Mouse (Mus musculus) MEL (cell line): ENCODE results near the gene Snd1. TPM values are rescaled to one million over a fixed set of nuclear protein-coding genes. Genes with fewer than 3 reads are reported as not detected.

Experiments used
- DNase-seq: peaks from one replicate; pipeline ENCODE4 v3.0.0; 2011; ENCODE audit warnings: low read depth, low spot score
- H3K27ac ChIP-seq: 2 replicates; pipeline ENCODE4 v1.5.1; 2012; ENCODE audit warnings: low read depth, mild to moderate bottlenecking, control low read depth, low read length, moderate library complexity; ENCODE audit not compliant: control insufficient read depth
- H3K27me3 ChIP-seq, 2 experiments: fragments of 150-350 bp in 1 of 2; sonication (generic) in 1 of 2; 2 replicates each; pipeline ENCODE4 v1.6.1; 2012; ENCODE audit warnings: low read length in 2 of 2, mild to moderate bottlenecking in 2 of 2, improper control_type of control experiment in 1 of 2, moderate library complexity in 1 of 2; ENCODE audit not compliant: insufficient read depth in 2 of 2, control insufficient read depth in 1 of 2
- H3K36me3 ChIP-seq, 2 experiments: 2 replicates each; pipeline ENCODE4 v1.6.1; 2012 to 2014; ENCODE audit warnings: low read length in 2 of 2, improper control_type of control experiment in 1 of 2, inconsistent platforms in 1 of 2, mild to moderate bottlenecking in 1 of 2; ENCODE audit not compliant: insufficient read depth in 2 of 2, control insufficient read depth in 1 of 2
- H3K4me1 ChIP-seq, 2 experiments: fragments of 150-350 bp in 1 of 2; sonication (generic) in 1 of 2; 2 replicates each; pipeline ENCODE4 v1.6.1; 2012; ENCODE audit warnings: low read length in 2 of 2, improper control_type of control experiment in 1 of 2, mild to moderate bottlenecking in 1 of 2; ENCODE audit not compliant: insufficient read depth in 2 of 2, control insufficient read depth in 1 of 2
- H3K4me3 ChIP-seq, 2 experiments: fragments of 150-350 bp in 1 of 2; sonication (generic) in 1 of 2; 2 replicates each; pipeline ENCODE4 v1.5.1; 2012; ENCODE audit warnings: low read depth in 2 of 2, low read length in 2 of 2, mild to moderate bottlenecking in 2 of 2, moderate library complexity in 2 of 2, control low read depth in 1 of 2, improper control_type of control experiment in 1 of 2; ENCODE audit not compliant: control insufficient read depth in 1 of 2, insufficient read depth in 1 of 2
- H3K79me2 ChIP-seq: 2 replicates; pipeline ENCODE4 v1.6.1; 2012; ENCODE audit warnings: mild to moderate bottlenecking, low read length, moderate library complexity; ENCODE audit not compliant: control insufficient read depth, poor library complexity, insufficient read depth
- H3K9ac ChIP-seq: 2 replicates; pipeline ENCODE4 v1.6.1; 2012; ENCODE audit warnings: low read depth, mild to moderate bottlenecking, control low read depth, low read length, moderate library complexity; ENCODE audit not compliant: control insufficient read depth, poor library complexity, severe bottlenecking
- H3K9me3 ChIP-seq: fragments of 150-350 bp; sonication (generic); replicated peaks from 2 replicates; pipeline ENCODE4 v1.6.1; 2012; ENCODE audit warnings: mild to moderate bottlenecking, low read length, improper control_type of control experiment, moderate library complexity; ENCODE audit not compliant: insufficient read depth
- CTCF ChIP-seq, 3 experiments: IDR thresholded peaks in 2 of 3; conservative IDR thresholded peaks in 1 of 3; 2 replicates each; pipeline ENCODE4 v1.5.1; 2011 to 2012; ENCODE audit warnings: low read length in 3 of 3, low read depth in 2 of 3, mild to moderate bottlenecking in 2 of 3, improper control_type of control experiment in 1 of 3, inconsistent platforms in 1 of 3, mixed read lengths in 1 of 3, moderate library complexity in 1 of 3; ENCODE audit not compliant: control insufficient read depth in 1 of 3, insufficient read depth in 1 of 3, poor library complexity in 1 of 3, severe bottlenecking in 1 of 3
- ELF1 ChIP-seq: IDR thresholded peaks from 2 replicates; pipeline ENCODE4 v1.6.1; 2014; ENCODE audit warnings: low read depth, mild to moderate bottlenecking, inconsistent platforms, low read length, improper control_type of control experiment, moderate library complexity
- EP300 ChIP-seq, 2 experiments: IDR thresholded peaks; 2 replicates each; pipeline ENCODE4 v1.6.1; 2011; ENCODE audit warnings: improper control_type of control experiment in 2 of 2, low read length in 2 of 2, low read depth in 1 of 2, mild to moderate bottlenecking in 1 of 2
- ETS1 ChIP-seq: IDR thresholded peaks from 2 replicates; pipeline ENCODE4 v1.6.1; 2012; ENCODE audit warnings: low read depth, mild to moderate bottlenecking, inconsistent platforms, low read length, improper control_type of control experiment, moderate library complexity
- GATA1 ChIP-seq: IDR thresholded peaks from 2 replicates; pipeline ENCODE4 v1.6.1; 2011; ENCODE audit warnings: low read depth, low read length, improper control_type of control experiment
- HCFC1 ChIP-seq: IDR thresholded peaks from 2 replicates; pipeline ENCODE4 v1.6.1; 2012; ENCODE audit warnings: low read depth, mild to moderate bottlenecking, inconsistent platforms, low read length, improper control_type of control experiment, moderate library complexity
- JUND ChIP-seq: IDR thresholded peaks from 2 replicates; pipeline ENCODE4 v1.6.1; 2011; ENCODE audit warnings: low read depth, mild to moderate bottlenecking, improper control_type of control experiment, low read length
- MAFK ChIP-seq: IDR thresholded peaks from 2 replicates; pipeline ENCODE4 v1.6.1; 2011; ENCODE audit warnings: low read depth, mild to moderate bottlenecking, low read length, improper control_type of control experiment, borderline replicate concordance
- MAZ ChIP-seq: IDR thresholded peaks from 2 replicates; pipeline ENCODE4 v1.6.1; 2012; ENCODE audit warnings: low read depth, mild to moderate bottlenecking, inconsistent platforms, low read length, improper control_type of control experiment
- MEF2A ChIP-seq: IDR thresholded peaks from 2 replicates; pipeline ENCODE4 v1.6.1; 2014; ENCODE audit warnings: low read depth, mild to moderate bottlenecking, inconsistent platforms, low read length, improper control_type of control experiment; ENCODE audit not compliant: poor library complexity, insufficient replicate concordance, severe bottlenecking; ENCODE audit errors: extremely low read depth
- MYC ChIP-seq: IDR thresholded peaks from 2 replicates; pipeline ENCODE4 v1.6.1; 2011; ENCODE audit warnings: low read depth, mild to moderate bottlenecking, low read length, improper control_type of control experiment, moderate library complexity
- POLR2A ChIP-seq, 2 experiments: IDR thresholded peaks; 2 replicates each; pipeline ENCODE4 v1.6.1; 2011 to 2012; ENCODE audit warnings: low read length in 2 of 2, mild to moderate bottlenecking in 2 of 2, control low read depth in 1 of 2, improper control_type of control experiment in 1 of 2, low read depth in 1 of 2, moderate library complexity in 1 of 2; ENCODE audit not compliant: control insufficient read depth in 1 of 2, insufficient read depth in 1 of 2, poor library complexity in 1 of 2
- RAD21 ChIP-seq: IDR thresholded peaks from 2 replicates; pipeline ENCODE4 v1.6.1; 2011; ENCODE audit warnings: mild to moderate bottlenecking, low read depth, low read length, improper control_type of control experiment
- SMC3 ChIP-seq: IDR thresholded peaks from 2 replicates; pipeline ENCODE4 v1.6.1; 2011; ENCODE audit warnings: low read depth, low read length, improper control_type of control experiment
- TAL1 ChIP-seq: IDR thresholded peaks from 2 replicates; pipeline ENCODE4 v1.6.1; 2012; ENCODE audit warnings: mild to moderate bottlenecking, inconsistent platforms, low read length, moderate library complexity, mixed read lengths
- TBP ChIP-seq: IDR thresholded peaks from 2 replicates; pipeline ENCODE4 v1.8.0; 2011; ENCODE audit warnings: low read depth, low read length, improper control_type of control experiment
- TCF12 ChIP-seq: IDR thresholded peaks from 2 replicates; pipeline ENCODE4 v1.6.1; 2014; ENCODE audit warnings: low read depth, mild to moderate bottlenecking, inconsistent platforms, low read length, improper control_type of control experiment, moderate library complexity
- USF1 ChIP-seq: IDR thresholded peaks from 2 replicates; pipeline ENCODE4 v1.6.1; 2014; ENCODE audit warnings: low read depth, mild to moderate bottlenecking, inconsistent platforms, low read length, improper control_type of control experiment, moderate library complexity
- USF2 ChIP-seq, 2 experiments: IDR thresholded peaks; 2 replicates each; pipeline ENCODE4 v1.6.1; 2011 to 2012; ENCODE audit warnings: improper control_type of control experiment in 2 of 2, low read length in 2 of 2, borderline replicate concordance in 1 of 2, inconsistent platforms in 1 of 2, low read depth in 1 of 2, mild to moderate bottlenecking in 1 of 2; ENCODE audit not compliant: insufficient read depth in 1 of 2
- ZC3H11A ChIP-seq: IDR thresholded peaks from 2 replicates; pipeline ENCODE4 v1.6.1; 2012; ENCODE audit warnings: low read depth, mild to moderate bottlenecking, inconsistent platforms, low read length, improper control_type of control experiment
- ZKSCAN1 ChIP-seq: IDR thresholded peaks from 2 replicates; pipeline ENCODE4 v1.6.1; 2012; ENCODE audit warnings: low read depth, mild to moderate bottlenecking, inconsistent platforms, low read length, improper control_type of control experiment, moderate library complexity
- ZMIZ1 ChIP-seq: IDR thresholded peaks from 2 replicates; pipeline ENCODE4 v1.6.1; 2012; ENCODE audit warnings: low read depth, mild to moderate bottlenecking, inconsistent platforms, low read length, improper control_type of control experiment, moderate library complexity
- ZNF384 ChIP-seq: IDR thresholded peaks from 2 replicates; pipeline ENCODE4 v1.6.1; 2012; ENCODE audit warnings: low read depth, mild to moderate bottlenecking, inconsistent platforms, low read length, improper control_type of control experiment
- polyA plus RNA-seq, 2 experiments: library from polyadenylated mRNA; stranded (reverse) in 1 of 2; unstranded in 1 of 2; fragments of >175 nt in 1 of 2; fragments of >200 nt in 1 of 2; gene quantifications; 2 replicates each; pipeline versions ENCODE4 v1.2.1 to v1.2.4; 2012; ENCODE audit warnings: low replicate concordance in 2 of 2, low read depth in 1 of 2; ENCODE audit not compliant: insufficient read length in 2 of 2, insufficient read depth in 1 of 2, missing spikeins in 1 of 2
- total RNA-seq: library from RNA; depleted of rRNA; stranded (reverse); fragments of 300-350 nt; gene quantifications from 2 replicates; pipeline ENCODE4 v1.2.3, GENCODE M21; 2012

Snd1 gene
- total and polyA plus RNA-seq, 3 experiments, result 192 to 280 TPM; not detected in 1

GRCm38 (mm10) chr6:28459221-28459668 is 15.7 kb upstream of the Snd1 start:
- Histone ChIP-seq H3K27ac (no peak overlapping the region), H3K9ac (no peak overlapping the region), H3K4me1 (no peaks in the 10 kb centered on the region), H3K36me3 (no peaks in the 10 kb centered on the region), H3K4me3 (no peak overlapping the region), H3K9me3 (no peaks in the 10 kb centered on the region), H3K27me3 (peaks cover 6% of the 10 kb centered on the region in 2 experiments), H3K79me2 (no peaks in the 10 kb centered on the region)
- DNase-seq, result no peak
- no peak for TF ChIP-seq ZNF384
- TF ChIP-seq HCFC1, result no peak
- TF ChIP-seq ZKSCAN1, result no peak
- TF ChIP-seq EP300 (IDR thresholded peaks at IDR 0.05; ENCODE audit: low read depth in 1 of 2, low read length in 2 of 2), result no peak
- no peak for TF ChIP-seq GATA1
- no peak for TF ChIP-seq POLR2A (IDR thresholded peaks at IDR 0.05; ENCODE audit: control insufficient read depth in 1 of 2, insufficient read depth in 1 of 2, low read depth in 1 of 2, low read length in 2 of 2, poor library complexity in 1 of 2)
- no peak for TF ChIP-seq MEF2A
- TF ChIP-seq MYC, result no peak
- no peak for TF ChIP-seq TAL1
- TF ChIP-seq MAFK, result no peak
- TF ChIP-seq TBP, result no peak
- TF ChIP-seq ELF1, result no peak
- no peak for TF ChIP-seq ETS1
- TF ChIP-seq CTCF (IDR thresholded peaks at IDR 0.05 in 2 of 3, conservative IDR thresholded peaks at IDR 0.05 in 1 of 3; ENCODE audit: control insufficient read depth in 1 of 3, insufficient read depth in 1 of 3, low read depth in 2 of 3, low read length in 3 of 3, poor library complexity in 1 of 3, severe bottlenecking in 1 of 3), result no peak
- no peak for TF ChIP-seq MAZ
- no peak for TF ChIP-seq USF1
- no peak for TF ChIP-seq ZC3H11A

GRCm38 (mm10) chr6:28460534-28460933 is 14.4 kb upstream of the Snd1 start:
- H3K4me3 ChIP-seq, result no peak overlapping the region
- peak; percentile 32 for DNase-seq
- H3K9ac ChIP-seq, result no peak overlapping the region
- no peaks in the 10 kb centered on the region for H3K4me1 ChIP-seq
- no peaks in the 10 kb centered on the region for H3K79me2 ChIP-seq
- peaks cover 4 to 12% of the 10 kb centered on the region in 2 experiments for H3K27me3 ChIP-seq
- no peak overlapping the region for H3K27ac ChIP-seq
- H3K36me3 ChIP-seq, result no peaks in the 10 kb centered on the region
- H3K9me3 ChIP-seq, result no peaks in the 10 kb centered on the region
- TF ChIP-seq USF2 (IDR thresholded peaks at IDR 0.05; ENCODE audit: borderline replicate concordance in 1 of 2, insufficient read depth in 1 of 2, low read depth in 1 of 2, low read length in 2 of 2) (no peak), ZC3H11A (peak; percentile 28; the same call in 1 of the 2 replicates), CTCF (IDR thresholded peaks at IDR 0.05 in 2 of 3, conservative IDR thresholded peaks at IDR 0.05 in 1 of 3; ENCODE audit: control insufficient read depth in 1 of 3, insufficient read depth in 1 of 3, low read depth in 2 of 3, low read length in 3 of 3, poor library complexity in 1 of 3, severe bottlenecking in 1 of 3) (peak; percentile 46 to 71 (median 55)), RAD21 (peak; percentile 37), GATA1 (no peak), TBP (no peak), ZKSCAN1 (no peak), SMC3 (peak; percentile 59), JUND (no peak), USF1 (no peak), TCF12 (no peak), ZMIZ1 (no peak)
